Mouse (Mus musculus) granulocyte monocyte progenitor cell, adult 5-6 weeks (primary cell): ENCODE results near the gene Macf1. TPM values are rescaled to one million over a fixed set of nuclear protein-coding genes. Genes with fewer than 3 reads are reported as not detected.
"Not testable (repeated sequence)": the region's sequence is repeated elsewhere in the genome, so short reads cannot be mapped to it uniquely, and the experiment has no call there.

ENCODE experiments used
- ATAC-seq: replicated peaks from 2 replicates; pipeline ENCODE4 v1.8.0; 2016; ENCODE audit warnings: mild to moderate bottlenecking, moderate TSS enrichment, inconsistent platforms; ENCODE audit not compliant: poor library complexity, severe bottlenecking
- total RNA-seq, 2 experiments: library from RNA; stranded (forward) in 1 of 2; stranded (reverse) in 1 of 2; fragments of 200-712, 200-1000 nt in 1 of 2; fragments of >200 nt in 1 of 2; fragmentation: Nextera tagmentation in 1 of 2; gene quantifications; 2 replicates each; pipeline ENCODE4 v1.2.3; 2014 to 2017

The Macf1 gene
- total RNA-seq, 2 experiments from 2014 or later, result 129 to 162 TPM

- ATAC-seq, result no peak
These were observed 6.9 kb downstream of the Macf1 start for GRCm38 (mm10) chr4:123677060-123677804.

GRCm38 (mm10) chr4:123670598-123670997, 13.6 kb downstream of the Macf1 start:
- no peak for ATAC-seq

DNA sequence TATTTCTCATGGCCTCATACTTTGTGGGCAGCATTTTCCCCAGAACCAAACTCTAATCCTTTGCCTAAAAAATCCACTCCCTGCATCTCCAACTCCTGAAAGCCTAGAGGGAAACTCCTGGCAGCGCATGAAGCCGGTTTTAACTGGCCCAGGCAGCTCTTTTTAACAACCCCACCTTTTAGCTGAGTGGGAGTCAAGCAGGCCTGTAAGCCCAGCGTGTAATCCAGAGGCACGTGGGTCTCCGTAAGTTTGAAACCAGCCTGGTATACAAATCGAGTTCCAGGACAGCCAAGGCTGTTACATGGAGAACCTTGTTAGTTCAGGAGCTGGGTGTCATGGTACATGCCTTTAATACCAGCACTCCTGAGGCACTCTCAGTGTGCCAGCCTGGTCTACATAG, 14.5 kb downstream of the Macf1 start:
- ATAC-seq, result no peak

DNA sequence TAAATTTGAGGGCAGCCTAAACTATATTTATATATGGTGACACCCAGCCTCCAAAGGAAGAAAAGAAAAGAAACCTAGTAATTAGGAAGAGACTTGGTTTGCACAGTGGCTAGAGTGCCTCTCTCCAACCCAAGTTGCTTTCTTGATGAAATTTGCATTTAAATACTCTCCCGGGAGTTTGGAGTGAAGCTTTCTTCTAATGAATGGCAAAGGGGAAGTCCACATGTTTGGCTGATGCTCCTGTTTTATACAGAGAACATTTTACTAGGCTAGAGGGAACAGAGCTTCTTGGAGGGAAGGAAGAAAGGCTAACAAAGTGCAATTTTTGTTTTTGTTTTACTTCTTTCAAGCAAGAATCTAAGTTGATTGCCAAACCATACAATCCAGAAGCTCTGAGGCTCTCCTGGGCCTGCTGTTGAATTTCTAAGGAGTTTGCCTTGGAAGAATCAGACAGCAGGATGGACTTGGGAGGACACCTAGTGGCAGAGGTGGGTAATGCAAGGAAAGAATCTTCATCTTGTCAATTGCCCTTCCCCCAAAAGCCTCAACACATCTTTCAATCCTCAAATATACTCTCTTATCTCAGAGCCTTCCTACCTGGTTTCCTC, 16.8 kb downstream of the Macf1 start:
- peak; percentile 32 for ATAC-seq

- no peak for ATAC-seq
These were observed 17.6 kb downstream of the Macf1 start for GRCm38 (mm10) chr4:123666517-123666916.

DNA sequence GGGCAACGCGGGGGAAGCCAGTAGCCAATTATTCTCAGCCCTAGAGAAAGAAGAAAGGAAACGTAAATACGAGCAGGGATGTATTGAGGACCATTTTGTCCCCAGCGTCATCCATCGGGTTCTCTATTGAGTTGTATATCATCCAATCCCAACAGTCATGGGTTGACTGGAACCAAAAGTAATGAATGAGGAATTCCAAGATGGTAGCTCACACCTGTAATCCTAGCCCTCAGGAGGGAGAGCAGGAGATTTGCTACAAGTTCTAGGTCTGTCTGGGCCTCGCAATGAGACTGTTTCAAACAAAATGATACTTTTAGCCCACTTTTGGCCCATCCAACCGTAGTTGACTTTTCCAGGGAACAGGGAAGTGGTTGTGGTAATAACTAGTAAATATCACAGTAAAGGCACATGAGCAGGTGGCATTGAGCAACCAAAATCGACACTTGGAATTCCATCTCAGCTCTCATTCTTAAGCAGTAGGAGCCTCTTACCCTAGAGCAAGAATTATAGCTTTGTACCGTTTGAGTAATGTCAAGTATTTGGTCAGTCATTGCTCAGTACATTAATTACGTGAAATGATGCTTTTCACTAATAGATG, 18.4 kb downstream of the Macf1 start:
- no peak for ATAC-seq

DNA sequence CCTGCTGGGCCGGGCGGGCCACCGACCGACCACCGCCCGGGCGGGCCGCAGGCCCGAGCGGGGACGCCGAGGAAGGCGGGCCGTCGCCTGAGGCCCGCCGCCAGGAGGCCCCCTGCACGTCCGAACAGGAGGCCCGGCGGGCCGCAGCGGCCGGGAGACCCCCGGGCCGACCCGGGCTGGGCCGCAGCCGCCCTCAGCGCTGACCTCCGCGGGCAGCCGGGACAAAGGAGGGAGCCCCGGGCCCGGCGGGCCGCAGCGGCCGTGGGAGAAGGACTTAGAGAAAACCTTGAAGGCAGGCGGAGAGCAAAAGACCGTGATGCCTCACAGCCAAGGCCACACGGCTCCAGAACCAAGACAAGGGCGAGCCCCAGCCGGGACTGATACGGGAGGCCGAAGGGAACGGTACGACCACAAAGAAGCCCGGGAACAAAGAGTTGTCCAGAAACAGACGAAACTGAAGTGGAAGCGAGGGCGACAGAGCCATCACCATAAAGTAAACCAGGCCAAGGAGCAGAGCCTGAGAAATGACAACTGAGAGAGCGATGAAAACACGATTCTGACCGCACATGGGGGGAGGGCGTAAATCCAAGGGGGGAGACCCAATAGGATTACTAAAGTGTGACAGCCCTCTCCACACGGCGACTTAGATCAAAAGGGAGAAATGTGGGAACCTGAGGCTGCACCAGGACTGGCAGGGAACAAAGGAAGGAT, 19.1 kb downstream of the Macf1 start:
- ATAC-seq, result no peak

- ATAC-seq, result peak; percentile 60
These were observed 19.9 kb downstream of the Macf1 start for GRCm38 (mm10) chr4:123664021-123664950.

- no peak for ATAC-seq
These were observed 20.5 kb downstream of the Macf1 start for GRCm38 (mm10) chr4:123663688-123663965.

DNA sequence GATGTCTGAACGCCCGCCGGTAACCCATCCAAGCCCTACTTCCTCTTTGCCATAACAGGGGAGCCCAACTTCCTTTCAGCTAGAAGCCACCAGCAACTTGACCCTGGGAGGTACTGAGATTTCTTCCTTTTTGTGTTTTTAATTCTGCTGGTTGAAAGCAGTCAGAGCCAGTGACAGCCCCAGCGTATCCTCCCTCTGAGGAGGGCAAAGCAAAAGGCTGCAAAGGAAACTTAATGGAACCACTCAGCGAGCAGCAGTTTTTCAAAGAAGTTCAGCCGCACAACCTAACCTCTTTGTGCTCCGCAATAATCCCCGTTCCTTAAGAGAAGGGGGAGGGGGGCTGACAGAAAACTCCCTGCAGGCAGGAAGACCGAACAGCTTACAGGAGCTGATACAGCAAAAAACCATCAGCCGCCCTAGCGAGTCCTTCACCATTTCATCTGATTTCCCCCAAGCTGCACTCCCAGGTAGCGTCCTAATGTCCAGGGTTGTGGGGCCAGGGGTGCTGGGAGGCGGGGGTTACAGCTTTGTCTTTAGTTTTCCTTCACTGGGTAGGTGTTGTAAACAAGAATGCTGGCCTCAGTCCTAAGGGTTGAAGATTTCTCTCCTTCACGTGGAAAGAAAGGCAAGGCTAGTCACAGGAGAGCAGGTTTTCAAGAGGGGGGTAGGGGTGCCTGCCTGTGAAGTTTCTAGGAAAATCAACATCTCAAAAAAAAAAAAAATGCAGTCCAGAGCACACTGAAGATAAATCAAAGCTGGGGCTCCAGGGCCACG, 21.1 kb downstream of the Macf1 start:
- ATAC-seq, result peak; percentile 65

- ATAC-seq, result no peak
These were observed 26.0 kb downstream of the Macf1 start for GRCm38 (mm10) chr4:123658175-123658574.

DNA sequence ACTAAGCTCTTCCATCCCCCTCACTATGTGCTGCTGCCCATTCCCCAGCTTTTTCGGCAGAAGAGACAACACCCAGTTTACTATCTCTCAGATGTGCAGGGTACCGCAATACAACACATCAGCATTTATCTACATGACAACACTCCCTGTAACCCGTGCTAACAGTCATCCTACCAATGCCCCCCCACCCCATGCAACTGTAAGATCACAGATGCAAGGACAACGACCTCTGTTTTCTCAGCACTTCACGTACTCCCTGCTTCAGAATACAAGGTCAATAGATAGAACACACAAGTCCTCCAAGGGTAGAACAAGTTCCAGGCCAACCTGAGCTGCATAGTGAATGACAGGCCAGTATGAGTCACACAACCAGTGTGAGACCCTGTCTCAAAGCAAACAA, 28.9 kb downstream of the Macf1 start:
- no peak for ATAC-seq

DNA sequence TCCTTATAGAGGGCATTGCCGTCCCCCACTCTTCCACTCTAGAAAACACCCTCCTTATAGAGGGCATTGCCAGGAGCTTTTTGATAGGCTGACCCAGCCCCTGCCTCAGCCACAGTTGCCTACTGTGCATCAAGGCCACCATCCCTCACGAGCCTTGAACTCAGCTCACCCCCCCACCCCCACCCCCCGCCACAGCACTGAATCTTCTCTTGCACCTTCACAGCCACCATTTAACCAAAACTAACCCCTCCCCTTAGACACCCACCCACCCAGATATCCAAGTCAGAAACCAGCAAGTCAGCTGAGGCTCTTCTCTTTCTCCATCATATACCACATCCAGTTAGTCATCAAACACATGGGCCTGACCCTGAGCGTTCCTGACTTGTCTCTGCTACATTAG, 29.6 kb downstream of the Macf1 start:
- no peak for ATAC-seq

GRCm38 (mm10) chr4:123653446-123653845, 30.7 kb downstream of the Macf1 start:
- ATAC-seq, result not testable (repeated sequence)

GRCm38 (mm10) chr4:123652130-123652529, 32.0 kb downstream of the Macf1 start:
- ATAC-seq, result no peak

GRCm38 (mm10) chr4:123649131-123649530, 35.0 kb downstream of the Macf1 start:
- ATAC-seq, result no peak

GRCm38 (mm10) chr4:123647668-123648067, 36.5 kb downstream of the Macf1 start:
- ATAC-seq, result no peak

DNA sequence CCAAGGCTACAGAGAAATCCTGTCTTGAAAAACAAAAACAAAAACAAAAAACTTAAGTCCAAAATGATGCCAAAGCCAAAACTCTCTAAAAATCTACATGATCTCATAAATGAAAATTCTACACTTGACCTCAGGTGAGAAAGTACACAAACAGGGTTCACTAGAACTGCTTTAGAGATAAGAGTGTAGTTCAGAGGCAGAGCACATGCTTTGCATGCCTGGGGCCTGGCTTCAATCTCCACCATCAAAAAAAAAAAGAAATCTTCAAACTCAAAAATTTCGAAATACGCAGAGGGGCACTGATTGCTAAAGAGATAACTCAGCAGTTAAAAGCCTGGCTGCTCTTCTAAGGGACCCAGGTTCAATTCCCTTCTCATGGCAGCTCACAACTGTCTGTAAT, 37.1 kb downstream of the Macf1 start:
- no peak for ATAC-seq

DNA sequence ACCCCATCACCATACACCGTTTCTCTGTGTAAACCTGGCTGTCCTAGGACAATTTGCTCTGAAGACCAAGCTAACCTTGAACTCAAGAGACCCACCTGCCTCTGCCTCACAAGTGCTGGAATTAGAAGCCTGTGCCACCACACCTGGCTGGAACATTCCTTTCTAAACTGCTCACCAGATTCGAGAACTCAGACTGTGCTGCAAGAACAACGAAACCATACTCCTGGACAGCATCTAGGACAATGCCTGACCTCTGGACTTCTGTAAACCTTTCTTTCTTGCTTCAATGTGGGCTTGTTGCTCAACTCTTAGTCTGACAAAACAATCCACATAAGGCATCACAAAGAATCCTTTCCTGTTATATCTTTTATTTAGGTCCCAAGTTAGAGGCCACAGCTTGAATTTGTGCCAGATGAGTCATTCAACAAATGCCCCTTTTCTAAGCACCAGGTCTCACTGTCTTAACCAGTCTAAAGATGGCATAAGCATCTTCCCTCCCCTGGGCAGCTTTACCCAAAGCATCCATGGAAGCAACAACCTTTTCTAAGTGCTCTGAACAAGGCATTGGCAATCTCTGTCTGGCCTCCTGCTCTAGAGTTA, 38.8 kb downstream of the Macf1 start:
- no peak for ATAC-seq
